Mouse (Mus musculus) lung, postnatal 0 days (tissue): ENCODE measurements around the gene Rcn1.
A peak's percentile ranks its signal among the peaks of the same experiment; 100 is the strongest.

Experiments used
- CTCF ChIP-seq: IDR thresholded peaks from 2 replicates; pipeline ENCODE4 v1.5.1; 2016; ENCODE audit warnings: antibody characterized with exemption, mild to moderate bottlenecking
- EP300 ChIP-seq: IDR thresholded peaks from 2 replicates; pipeline ENCODE4 v1.6.1; 2016; ENCODE audit warnings: antibody characterized with exemption, mild to moderate bottlenecking, control low read depth

DNA sequence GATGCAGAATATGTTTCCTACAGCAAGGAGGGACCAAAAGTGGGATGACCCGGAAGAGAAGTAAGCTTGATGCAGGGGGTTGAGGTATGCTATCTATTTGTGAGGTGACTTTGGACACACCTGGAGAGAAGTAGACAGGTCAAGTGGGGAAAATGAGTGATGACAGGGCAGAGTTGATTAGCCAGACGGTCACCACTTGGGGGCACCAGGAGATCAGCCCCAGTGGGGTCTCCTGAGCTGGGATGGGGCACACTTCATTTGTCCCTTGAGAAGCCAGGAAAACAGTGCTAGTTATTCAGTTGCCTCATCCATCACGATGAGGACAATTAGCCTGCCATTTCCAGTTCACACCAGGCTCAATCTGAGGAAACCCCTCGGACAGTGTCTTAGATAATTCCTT is 31.5 kb downstream of the Rcn1 start:
- TF ChIP-seq CTCF (peak; percentile 24; the same call in 1 of the 2 replicates), EP300 (no peak)
